Mouse (Mus musculus): ENCODE results near the gene Vax2.

Gene Vax2

DNA sequence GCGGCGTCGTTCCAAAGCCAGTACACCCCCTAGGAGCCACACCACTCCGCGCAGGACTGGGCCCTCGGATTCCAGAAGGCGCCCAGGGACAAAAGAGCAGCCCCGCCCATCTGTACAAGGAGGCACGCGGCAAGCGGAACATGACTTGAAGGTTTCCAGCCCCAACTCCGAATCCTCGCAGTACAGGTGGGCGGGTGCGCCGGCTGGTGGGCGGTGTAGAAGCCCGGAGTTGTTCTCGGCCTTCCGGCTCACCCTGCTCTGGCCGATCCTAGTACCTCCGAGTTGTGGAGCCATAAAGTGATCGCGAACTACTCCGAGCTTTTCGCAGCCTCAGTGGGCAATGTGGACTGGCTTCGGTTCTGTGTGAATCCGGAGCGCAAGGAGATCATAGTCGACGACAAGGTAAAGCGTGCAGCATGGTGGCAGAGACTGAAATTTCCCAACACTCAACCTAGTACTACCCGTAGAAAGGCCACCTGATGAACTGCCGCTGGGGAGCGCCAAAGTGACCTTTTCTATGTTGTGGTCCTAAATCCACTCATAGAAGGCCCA is 51.9 kb downstream of the Vax2 start:
- DNase-seq (ENCODE audit: low spot score in 2 of 2): peak in 1 of 2 experiments; percentile 28

DNA sequence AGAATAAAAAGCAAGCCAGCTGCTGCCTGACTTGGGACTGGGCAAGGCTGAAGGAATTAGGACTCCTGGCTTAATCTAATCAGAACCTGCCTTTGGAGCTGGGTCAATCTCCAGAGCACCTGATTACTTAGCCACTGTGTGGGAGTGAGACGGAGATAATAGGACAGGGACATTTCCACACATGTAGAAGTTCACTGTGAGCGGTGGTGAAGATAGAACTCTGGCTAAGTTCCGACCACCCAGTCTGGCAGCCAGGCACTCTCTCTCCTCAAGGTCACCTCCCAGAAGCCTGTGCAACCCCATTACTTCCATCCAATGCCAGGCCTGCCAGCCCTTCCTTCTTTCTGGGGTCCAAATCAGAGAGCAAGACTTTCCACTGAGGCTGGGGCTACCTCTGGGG is 55.9 kb downstream of the Vax2 start:
- no peak for DNase-seq (ENCODE audit: low spot score in 2 of 2)

DNA sequence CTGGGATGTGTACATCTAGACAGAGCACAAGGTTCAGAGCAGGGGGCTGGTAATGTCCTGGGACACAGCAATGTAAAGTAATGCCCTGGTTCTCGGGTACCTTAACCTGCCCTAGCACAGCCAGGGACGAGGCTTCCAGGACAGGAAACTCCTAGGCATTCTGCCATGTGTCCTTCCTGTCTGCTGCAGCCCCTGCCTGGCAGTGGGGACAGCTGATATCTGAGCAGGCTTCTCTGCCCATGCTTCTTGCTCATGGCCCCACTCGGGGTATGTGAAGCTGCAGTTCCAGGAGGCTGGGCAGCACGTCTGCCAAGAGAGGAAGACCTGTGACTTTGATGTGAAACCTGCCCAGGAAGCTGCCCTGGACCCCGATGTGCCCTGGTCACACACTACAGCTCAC is 57.4 kb downstream of the Vax2 start:
- DNase-seq (ENCODE audit: low spot score in 2 of 2): no peak

DNA sequence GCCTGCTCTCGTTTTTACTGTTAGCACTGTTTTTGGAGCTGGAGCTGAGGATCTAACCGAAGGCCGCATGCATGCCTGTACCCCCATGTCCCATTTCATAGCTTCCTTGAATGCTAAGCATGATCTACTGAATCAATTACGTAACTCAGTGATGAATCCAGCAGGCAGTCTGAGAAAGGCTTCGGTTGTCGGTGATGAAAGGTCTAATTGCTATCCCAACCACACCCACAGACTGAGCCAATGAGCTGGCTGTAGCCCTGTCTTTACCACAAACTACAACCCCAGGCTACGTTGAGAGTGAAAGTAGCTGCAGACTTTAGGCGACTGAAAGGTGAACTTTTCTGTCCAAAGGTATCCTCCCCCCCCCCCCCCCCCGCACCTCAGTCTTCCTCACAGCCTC is 63.1 kb downstream of the Vax2 start:
- no peak for DNase-seq (ENCODE audit: low spot score in 2 of 2)

DNA sequence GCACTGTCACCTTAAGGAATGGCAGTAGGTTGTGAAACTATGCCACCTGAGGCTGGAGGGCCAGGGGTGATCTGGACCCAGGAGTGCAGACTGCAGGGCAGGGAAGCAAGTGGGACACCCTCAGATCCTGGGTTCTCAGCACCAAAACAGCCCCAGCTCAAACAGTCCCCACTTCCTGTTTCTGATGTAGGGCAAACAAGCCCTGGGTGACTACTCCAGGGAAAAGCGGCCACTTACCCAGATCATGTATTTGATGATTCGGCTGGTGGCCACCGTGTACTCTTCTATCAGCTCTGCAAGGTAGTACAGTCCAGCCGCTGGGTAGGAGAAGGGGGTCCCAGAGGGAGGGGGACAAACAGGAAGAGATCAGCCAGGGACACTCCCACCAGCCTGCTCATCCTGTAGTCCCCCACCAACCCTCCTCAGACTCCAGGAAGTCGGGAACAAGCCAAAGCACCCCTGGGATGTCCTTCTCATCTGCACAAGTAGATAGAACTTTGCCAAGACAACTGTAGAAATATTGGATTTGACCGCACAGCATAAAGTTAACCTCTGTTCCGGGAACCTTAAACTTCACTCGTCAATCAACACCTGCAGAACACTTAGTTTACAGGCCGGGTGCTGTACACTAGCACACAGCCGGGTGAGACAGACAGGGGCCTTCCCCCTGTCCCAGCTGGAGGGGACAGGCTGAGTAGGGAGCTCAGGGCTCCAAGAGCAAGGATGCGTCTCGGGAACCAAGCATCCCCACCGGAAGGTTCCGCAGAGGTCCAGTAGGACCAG is 63.9 kb downstream of the Vax2 start:
- DNase-seq (ENCODE audit: low spot score in 2 of 2): peak; percentile 38 to 39

DNA sequence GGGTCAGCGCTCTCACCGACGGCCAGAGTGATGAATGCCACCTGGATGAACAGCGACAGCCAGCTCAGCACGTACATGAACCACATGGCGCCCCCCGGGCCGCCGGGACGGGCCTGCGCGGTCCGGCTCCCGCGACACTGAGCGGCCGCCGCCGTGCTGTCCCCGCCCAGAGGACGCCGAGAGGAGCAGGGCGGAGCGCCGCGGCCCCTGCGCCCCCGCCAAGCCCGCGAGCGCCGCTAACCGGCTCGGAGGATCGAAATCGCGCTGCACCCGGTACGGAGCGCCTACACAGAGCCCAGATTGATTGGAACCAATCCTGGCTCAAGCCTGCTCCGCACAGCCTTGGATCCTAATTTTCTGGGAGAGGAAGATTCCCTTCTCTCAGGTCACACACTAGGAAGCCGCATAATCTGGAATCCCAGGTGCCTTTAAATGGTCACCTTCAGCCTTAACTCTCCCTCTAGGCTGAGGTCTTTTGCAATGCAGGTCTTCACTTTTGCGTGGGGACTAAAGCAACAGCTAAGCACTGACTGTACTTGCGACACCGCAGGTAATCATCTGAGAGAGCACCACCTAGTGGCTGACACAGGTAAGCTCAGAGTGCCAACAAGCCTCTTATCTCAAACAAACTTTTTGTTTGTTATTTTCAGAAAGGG is 64.7 kb downstream of the Vax2 start, which contains the start of gene Tex261:
Gene Tex261 (minus strand): TSS at position 176 of the 656 bp plus-strand sequence.
- peak; percentile 83 to 91 for DNase-seq (ENCODE audit: low spot score in 2 of 2)

DNA sequence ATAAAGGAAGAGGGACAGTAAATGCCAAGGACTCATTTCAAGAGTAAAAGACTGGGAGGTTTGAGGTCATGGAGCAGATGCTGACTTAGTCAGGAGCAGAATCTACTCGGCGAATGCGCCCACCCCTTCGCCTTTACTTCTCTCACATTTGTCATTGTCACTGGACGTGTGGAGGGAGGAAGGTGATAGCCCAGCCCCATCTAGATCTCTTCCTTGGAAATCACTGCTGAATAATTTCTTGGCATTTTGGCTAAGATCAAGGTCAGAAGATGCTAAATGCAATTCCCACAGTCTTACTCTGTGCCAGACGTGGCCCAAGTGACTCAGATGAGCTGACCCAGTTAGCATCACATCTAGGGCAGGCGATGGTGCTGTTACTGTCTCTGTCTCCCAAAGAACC is 67.2 kb downstream of the Vax2 start:
- no peak for DNase-seq (ENCODE audit: low spot score in 2 of 2)

DNA sequence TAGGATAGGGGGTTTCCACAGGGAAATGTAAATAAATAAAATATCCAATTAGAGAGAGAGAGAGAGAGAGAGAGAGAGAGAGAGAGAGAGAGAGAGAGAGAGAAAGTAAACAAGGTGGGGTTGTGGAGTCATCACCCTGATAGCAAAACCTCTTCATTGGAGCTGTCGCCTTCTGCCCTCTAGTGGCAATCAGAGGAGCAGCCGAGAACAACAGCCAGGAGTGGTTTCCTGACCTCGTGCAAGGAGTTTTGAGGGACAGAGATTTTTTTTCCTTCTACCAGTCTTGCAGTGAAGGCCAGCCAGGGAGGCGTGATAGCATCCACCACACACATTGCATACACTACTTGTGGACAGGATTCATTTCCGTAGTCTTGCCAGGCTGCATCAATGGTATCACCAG is 68.0 kb downstream of the Vax2 start:
- peak; percentile 26 to 61 for DNase-seq (ENCODE audit: low spot score in 2 of 2)

DNA sequence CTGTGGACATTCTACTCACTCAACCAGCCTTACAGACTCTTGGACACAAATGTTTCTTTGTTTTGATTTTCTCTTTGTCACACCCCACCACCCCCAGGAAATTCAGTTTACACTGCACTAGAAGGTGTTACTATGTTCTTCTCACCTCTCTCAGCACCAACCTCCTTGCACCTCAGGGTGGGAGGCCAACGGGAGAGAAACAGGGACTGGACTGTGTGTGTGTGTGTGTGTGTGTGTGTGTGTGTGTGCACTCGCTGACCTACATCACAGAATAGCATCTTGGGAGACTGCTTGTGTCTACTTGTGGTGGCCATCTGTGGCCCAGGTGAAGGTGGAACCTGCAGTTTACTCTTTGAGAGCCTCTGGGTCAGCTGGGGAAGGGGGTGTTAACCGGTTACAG is 75.4 kb downstream of the Vax2 start:
- no peak for DNase-seq (ENCODE audit: low spot score in 2 of 2)
